Mouse (Mus musculus) erythroblast, embryonic 14.5 days (primary cell): ENCODE results near the gene Adamts4.

Experiments
- GATA1 ChIP-seq: IDR thresholded peaks from 2 replicates; pipeline ENCODE4 v1.6.1; 2012; ENCODE audit warnings: low read length, inconsistent platforms, mixed read lengths
- TAL1 ChIP-seq: IDR thresholded peaks from 3 replicates; pipeline ENCODE4 v1.6.1; 2012; ENCODE audit warnings: low read length, inconsistent platforms, mixed read lengths

GRCm38 (mm10) chr1:171221281-171222193 lies 28.7 kb upstream of the Adamts4 start:
- TF ChIP-seq TAL1 (no peak), GATA1 (no peak)
